Mouse (Mus musculus) midbrain, embryonic 14.5 days (tissue): ENCODE results near the gene Prkag1. TPM values are rescaled to one million over a fixed set of nuclear protein-coding genes. Genes with fewer than 3 reads are reported as not detected.

ENCODE experiments used
- polyA plus RNA-seq: library from polyadenylated mRNA; unstranded; fragments of >200 nt; fragmentation: Nextera tagmentation; extraction: Ambion mirVana; gene quantifications from 2 replicates; pipeline ENCODE4 v1.2.1, GENCODE M21; 2014

Prkag1 gene
- polyA plus RNA-seq, 1 experiment from 2014 or later: 72.8 TPM

Other genes starting within 250 kb of the Prkag1 start
- gene Adcy6, start 221.4 kb downstream of the Prkag1 start, polyA plus RNA-seq: 9.6 and 12.2 TPM in 2 replicates
- 130 and 136 TPM in 2 replicates for gene Cacnb3, start 200.7 kb downstream of the Prkag1 start, polyA plus RNA-seq
- gene Ddx23, start 168.6 kb downstream of the Prkag1 start, polyA plus RNA-seq: 17.7 and 24.9 TPM in 2 replicates
- 7.4 and 9.2 TPM in 2 replicates for gene Rnd1, start 154.1 kb downstream of the Prkag1 start, polyA plus RNA-seq
- gene Ccdc65, start 123.3 kb downstream of the Prkag1 start, polyA plus RNA-seq: 5.7 and 6.3 TPM in 2 replicates
- 1.7 and 3.8 TPM in 2 replicates for gene Fkbp11, start 103.3 kb downstream of the Prkag1 start, polyA plus RNA-seq
- gene Arf3, start 68.3 kb downstream of the Prkag1 start, polyA plus RNA-seq: 57.5 and 63.3 TPM in 2 replicates
- gene Wnt10b, start 53.4 kb downstream of the Prkag1 start, polyA plus RNA-seq: not detected in 2 replicates
- gene Wnt1, start 41.7 kb downstream of the Prkag1 start, polyA plus RNA-seq: 1.3 and 4.1 TPM in 2 replicates
- gene Ddn, start 22.0 kb downstream of the Prkag1 start, polyA plus RNA-seq: 0.57 and 0.66 TPM in 2 replicates
- gene Kmt2d, start 39.7 kb upstream of the Prkag1 start, polyA plus RNA-seq: 13.6 and 16.0 TPM in 2 replicates
- 23.7 and 31.9 TPM in 2 replicates for gene Rhebl1, start 63.0 kb upstream of the Prkag1 start, polyA plus RNA-seq
- gene Dhh, start 67.0 kb upstream of the Prkag1 start, polyA plus RNA-seq: 0.36 and 0.57 TPM in 2 replicates
- 11.2 and 19.4 TPM in 2 replicates for gene Lmbr1l, start 86.7 kb upstream of the Prkag1 start, polyA plus RNA-seq
- 1,095 and 1,120 TPM in 2 replicates for gene Tuba1b, start 103.0 kb upstream of the Prkag1 start, polyA plus RNA-seq
- gene Gm49450, start 122.0 kb upstream of the Prkag1 start, polyA plus RNA-seq: not detected in 2 replicates
- 17,220 and 18,751 TPM in 2 replicates for gene Tuba1a, start 122.2 kb upstream of the Prkag1 start, polyA plus RNA-seq
- gene Tuba1c, start 198.4 kb upstream of the Prkag1 start, polyA plus RNA-seq: 13.5 and 24.8 TPM in 2 replicates
- gene Prph, start 223.7 kb upstream of the Prkag1 start, polyA plus RNA-seq: 11.7 and 15.5 TPM in 2 replicates
- 3.9 and 4.9 TPM in 2 replicates for gene Troap, start 243.1 kb upstream of the Prkag1 start, polyA plus RNA-seq